Mouse (Mus musculus) heart, adult 9 months (tissue): ENCODE results near the gene Olfr1457.

Experiments used
- DNase-seq, 2 experiments: peaks; one replicate each; pipeline ENCODE4 v3.0.0; 2022; ENCODE audit warnings: low spot score in 2 of 2

Gene Olfr1457

DNA sequence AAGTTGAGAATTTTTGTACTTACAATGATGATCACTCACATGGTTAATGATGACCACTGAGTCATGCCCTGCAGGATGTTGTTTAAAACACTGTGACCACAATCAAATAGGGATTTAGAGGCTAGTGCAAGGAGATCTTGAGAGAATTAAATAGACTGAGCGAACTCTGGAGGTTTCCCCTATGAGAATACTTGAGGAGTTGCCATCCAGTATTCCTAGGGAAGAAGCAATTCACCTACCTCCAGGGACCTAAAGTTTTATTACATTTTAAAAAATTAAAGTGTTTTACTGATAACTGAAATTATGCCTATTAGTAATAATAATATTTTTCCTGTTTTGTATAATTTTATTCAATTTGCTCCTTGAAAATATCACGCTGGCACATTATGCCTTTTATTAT lies at the start of gene Olfr1457:
Gene Olfr1457, minus strand, starts transcription at position 101 of the 400 bp plus-strand sequence.
- DNase-seq, result no peak

DNA sequence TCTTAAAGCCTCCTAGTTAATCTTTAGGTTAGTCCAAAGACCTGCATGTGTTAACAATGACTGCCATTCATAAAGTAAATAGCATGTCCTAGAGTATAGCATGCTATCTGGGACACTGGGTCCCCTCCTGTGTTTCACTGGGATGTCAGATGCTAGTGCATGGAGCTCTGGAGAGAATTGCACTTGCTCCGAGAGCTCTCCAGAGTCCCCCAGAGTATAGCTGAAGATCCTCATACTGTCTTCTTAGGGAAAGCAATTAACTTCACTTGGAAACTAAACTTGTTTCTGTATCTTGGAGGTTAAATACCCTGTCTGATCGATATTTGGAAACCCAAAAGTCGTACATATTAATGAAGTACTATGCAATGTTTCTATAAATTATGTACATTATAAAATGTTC lies 9.0 kb upstream of the Olfr1457 start, which contains the start of gene Olfr1458:
Gene Olfr1458, minus strand, starts transcription at position 101 of the 400 bp plus-strand sequence.
- DNase-seq, result no peak

DNA sequence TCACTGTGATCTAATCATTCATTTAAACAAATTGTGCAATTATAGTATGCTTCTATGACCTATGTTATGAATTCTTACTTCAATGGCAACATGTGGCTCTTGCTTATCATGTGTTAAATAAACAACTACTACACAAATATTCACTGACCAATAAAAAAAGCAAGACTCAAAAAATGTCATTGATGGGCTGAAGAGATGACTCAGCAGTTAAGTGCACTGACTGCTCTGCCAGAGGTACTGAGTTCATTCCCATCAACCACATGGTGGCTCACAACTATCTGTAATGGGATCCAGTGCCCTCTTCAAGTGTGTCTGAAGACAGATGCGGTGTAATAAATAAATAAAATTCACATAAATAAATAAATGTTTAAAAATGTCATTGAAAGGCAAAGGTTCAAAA lies 3.8 kb downstream of the Olfr1457 start:
- no peak for DNase-seq

DNA sequence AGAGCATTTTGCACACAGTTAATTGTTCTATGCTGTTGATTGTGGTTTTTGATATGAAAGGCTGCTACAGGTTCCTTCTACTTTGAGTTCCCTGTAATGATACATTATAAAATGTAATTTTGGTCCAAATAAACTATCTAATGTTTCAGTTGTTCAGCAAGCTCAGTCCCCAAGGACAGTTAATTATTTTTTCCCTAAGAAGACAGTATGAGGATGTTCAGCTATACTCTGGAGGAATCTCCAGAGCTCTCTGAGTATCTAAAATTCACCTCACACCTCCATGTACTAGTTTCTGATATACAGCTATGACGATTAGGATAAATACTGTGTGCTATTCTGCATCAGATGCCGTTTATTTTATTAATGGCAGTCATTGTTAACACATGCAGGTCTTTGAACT lies 37.4 kb downstream of the Olfr1457 start, which contains the start of gene Olfr1454:
Gene Olfr1454, plus strand, starts transcription at position 301 of the 400 bp plus-strand sequence.
- DNase-seq, result no peak
